Mouse (Mus musculus) mouse embryonic stem cell (cell line): Measurements from ENCODE around the gene Calhm1.

Experiments
- in situ Hi-C, 2 experiments: fragments of 300-500 bp; cut with MboI; formaldehyde crosslinking; loops; 1 replicate in 1 of 2; 3 replicates in 1 of 2; pipeline ENCODE4 v1.14.3; 2019 to 2020; ENCODE audit warnings: low sequenced_read_pairs in 2 of 2, low pct_unique_long_range_greater_than_20kb in 1 of 2, mixed read lengths in 1 of 2; ENCODE audit not compliant: unreplicated experiment in 1 of 2

The Calhm1 gene

GRCm38 (mm10) chr19:47122802-47123201 lies 21.3 kb downstream of the Calhm1 start:
- in situ Hi-C loops: no loop called here

- in situ Hi-C loops: no loop called here
Measured at GRCm38 (mm10) chr19:47121054-47121453, 23.0 kb downstream of the Calhm1 start.

GRCm38 (mm10) chr19:47118634-47119033 lies 25.4 kb downstream of the Calhm1 start:
- in situ Hi-C loops: loop anchor here in 1 of 2 experiments (10.0 kb wide), 1 partner anchor 46 kb away; no protein-coding TSS in a partner anchor

- in situ Hi-C loops: no loop called here
Measured at GRCm38 (mm10) chr19:47104641-47105271, 39.3 kb downstream of the Calhm1 start.

- in situ Hi-C loops: no loop called here
Measured at GRCm38 (mm10) chr19:47101080-47101479, 43.0 kb downstream of the Calhm1 start.
